Mouse (Mus musculus): ENCODE results near the gene Tbc1d22a. TPM values are rescaled to one million over a fixed set of nuclear protein-coding genes. Genes with fewer than 3 reads are reported as not detected.

The Tbc1d22a gene
- total and polyA plus RNA-seq, 2 experiments from 2014 or later = 9.7 to 31.4 TPM

GRCm38 (mm10) chr15:86297281-86297680, 83.0 kb downstream of the Tbc1d22a start:
- H3K27me3 ChIP-seq (ENCODE audit: control insufficient read depth, insufficient read depth, low read length) = no peaks in the 10 kb centered on the region
- H3K4me3 ChIP-seq (ENCODE audit: low read depth, low read length) = no peak overlapping the region
- H3K9me3 ChIP-seq (replicated peaks; ENCODE audit: control insufficient read depth, low read length) = no peaks in the 10 kb centered on the region
- no peaks in the 10 kb centered on the region for H3K4me1 ChIP-seq (ENCODE audit: control insufficient read depth, insufficient read depth)
- WGBS = 80% methylated on average over 1 of the region's 1 CpGs
- H3K4me2 ChIP-seq (ENCODE audit: low read depth, low read length) = no peak overlapping the region
- DNase-seq (ENCODE audit: low spot score) (no peak), ATAC-seq (ENCODE audit: insufficient read depth, low read depth) (no peak)
- peaks cover 7% of the 10 kb centered on the region; the same call in 1 of the 2 replicates for H3K36me3 ChIP-seq (replicated peaks; ENCODE audit: control insufficient read depth, insufficient read depth, low read length)
- no peak for TF ChIP-seq CTCF (IDR thresholded peaks at IDR 0.05; ENCODE audit: low read depth)
- TF ChIP-seq EP300 (IDR thresholded peaks at IDR 0.05; ENCODE audit: low read depth) = no peak
- H3K27ac ChIP-seq (ENCODE audit: low read depth) = no peak overlapping the region
- no peak overlapping the region for H3K9ac ChIP-seq (replicated peaks; ENCODE audit: low read depth, low read length)

DNA sequence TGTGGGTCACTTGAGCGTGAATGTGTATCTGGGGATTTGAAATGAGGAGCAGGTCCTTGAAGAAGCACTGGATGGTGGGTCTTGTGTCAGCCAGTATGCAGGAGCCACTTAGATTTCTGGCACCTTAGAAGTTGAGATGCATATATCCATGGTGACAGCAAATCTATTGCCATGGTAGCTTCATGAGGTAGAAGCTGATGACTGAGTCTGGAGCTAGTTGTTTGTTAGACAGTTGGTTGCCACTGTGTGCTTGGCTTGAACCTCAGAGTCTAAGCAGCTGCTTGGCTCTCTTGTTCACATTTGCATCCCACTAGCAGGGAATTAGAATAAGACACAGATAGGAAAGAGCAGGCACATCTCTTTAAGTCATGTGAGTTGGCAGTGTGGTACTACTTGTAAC, 89.6 kb downstream of the Tbc1d22a start:
- WGBS = 88% methylated on average over 1 of the region's 1 CpGs
- Histone ChIP-seq H3K9ac (replicated peaks; ENCODE audit: low read depth, low read length) (no peak overlapping the region), H3K4me2 (ENCODE audit: low read depth, low read length) (no peak overlapping the region), H3K4me1 (ENCODE audit: control insufficient read depth, insufficient read depth) (no peaks in the 10 kb centered on the region), H3K27ac (ENCODE audit: low read depth) (no peak overlapping the region), H3K9me3 (replicated peaks; ENCODE audit: control insufficient read depth, low read length) (no peaks in the 10 kb centered on the region), H3K4me3 (ENCODE audit: low read depth, low read length) (no peak overlapping the region), H3K36me3 (replicated peaks; ENCODE audit: control insufficient read depth, insufficient read depth, low read length) (peaks cover 7% of the 10 kb centered on the region; the same call in 1 of the 2 replicates), H3K27me3 (ENCODE audit: control insufficient read depth, insufficient read depth, low read length) (no peaks in the 10 kb centered on the region)
- TF ChIP-seq CTCF (IDR thresholded peaks at IDR 0.05; ENCODE audit: low read depth) (no peak), EP300 (IDR thresholded peaks at IDR 0.05; ENCODE audit: low read depth) (no peak)
- DNase-seq (ENCODE audit: low spot score) (no peak), ATAC-seq (ENCODE audit: insufficient read depth, low read depth) (no peak)

- ATAC-seq (ENCODE audit: insufficient read depth, low read depth) (no peak), DNase-seq (ENCODE audit: low spot score) (no peak)
- Histone ChIP-seq H3K27me3 (ENCODE audit: control insufficient read depth, insufficient read depth, low read length) (no peaks in the 10 kb centered on the region), H3K4me1 (ENCODE audit: control insufficient read depth, insufficient read depth) (no peaks in the 10 kb centered on the region), H3K27ac (ENCODE audit: low read depth) (no peak overlapping the region), H3K9ac (replicated peaks; ENCODE audit: low read depth, low read length) (no peak overlapping the region), H3K36me3 (replicated peaks; ENCODE audit: control insufficient read depth, insufficient read depth, low read length) (peaks cover 7% of the 10 kb centered on the region; the same call in 1 of the 2 replicates), H3K9me3 (replicated peaks; ENCODE audit: control insufficient read depth, low read length) (no peaks in the 10 kb centered on the region), H3K4me3 (ENCODE audit: low read depth, low read length) (no peak overlapping the region), H3K4me2 (ENCODE audit: low read depth, low read length) (no peak overlapping the region)
- whole genome bisulfite sequencing = 75% methylated on average over 3 of the region's 3 CpGs
- TF ChIP-seq EP300 (IDR thresholded peaks at IDR 0.05; ENCODE audit: low read depth) = no peak
- no peak for TF ChIP-seq CTCF (IDR thresholded peaks at IDR 0.05; ENCODE audit: low read depth)
Observed at GRCm38 (mm10) chr15:86304861-86305260, 90.6 kb downstream of the Tbc1d22a start.

DNA sequence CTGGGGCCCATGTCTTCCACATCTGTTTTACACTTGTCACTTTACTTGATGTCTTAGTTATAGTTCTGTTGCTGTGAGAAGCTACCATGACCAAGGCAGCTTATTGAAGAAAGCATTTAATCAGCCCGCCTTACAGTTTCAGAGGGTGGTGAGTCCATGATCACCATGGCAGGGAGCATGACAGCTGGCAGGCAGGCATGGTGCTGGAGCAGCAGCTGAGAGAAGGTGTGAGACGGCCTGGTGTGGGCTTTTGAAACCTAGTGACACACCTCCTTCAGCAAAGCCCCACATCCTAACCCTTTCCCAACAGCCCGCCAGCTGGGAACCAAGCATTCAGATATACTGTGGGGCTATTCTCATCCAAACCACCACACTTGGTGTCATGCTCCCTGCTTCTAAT, 91.0 kb downstream of the Tbc1d22a start:
- peaks cover 7% of the 10 kb centered on the region; the same call in 1 of the 2 replicates for H3K36me3 ChIP-seq (replicated peaks; ENCODE audit: control insufficient read depth, insufficient read depth, low read length)
- H3K4me2 ChIP-seq (ENCODE audit: low read depth, low read length) = no peak overlapping the region
- no peak overlapping the region for H3K27ac ChIP-seq (ENCODE audit: low read depth)
- no peaks in the 10 kb centered on the region for H3K27me3 ChIP-seq (ENCODE audit: control insufficient read depth, insufficient read depth, low read length)
- no peak overlapping the region for H3K4me3 ChIP-seq (ENCODE audit: low read depth, low read length)
- no peak overlapping the region for H3K9ac ChIP-seq (replicated peaks; ENCODE audit: low read depth, low read length)
- no peaks in the 10 kb centered on the region for H3K4me1 ChIP-seq (ENCODE audit: control insufficient read depth, insufficient read depth)
- ATAC-seq (ENCODE audit: insufficient read depth, low read depth) (no peak), DNase-seq (ENCODE audit: low spot score) (no peak)
- 72% methylated on average over 3 of the region's 3 CpGs for WGBS
- no peaks in the 10 kb centered on the region for H3K9me3 ChIP-seq (replicated peaks; ENCODE audit: control insufficient read depth, low read length)
- TF ChIP-seq CTCF (IDR thresholded peaks at IDR 0.05; ENCODE audit: low read depth) (no peak), EP300 (IDR thresholded peaks at IDR 0.05; ENCODE audit: low read depth) (no peak)

DNA sequence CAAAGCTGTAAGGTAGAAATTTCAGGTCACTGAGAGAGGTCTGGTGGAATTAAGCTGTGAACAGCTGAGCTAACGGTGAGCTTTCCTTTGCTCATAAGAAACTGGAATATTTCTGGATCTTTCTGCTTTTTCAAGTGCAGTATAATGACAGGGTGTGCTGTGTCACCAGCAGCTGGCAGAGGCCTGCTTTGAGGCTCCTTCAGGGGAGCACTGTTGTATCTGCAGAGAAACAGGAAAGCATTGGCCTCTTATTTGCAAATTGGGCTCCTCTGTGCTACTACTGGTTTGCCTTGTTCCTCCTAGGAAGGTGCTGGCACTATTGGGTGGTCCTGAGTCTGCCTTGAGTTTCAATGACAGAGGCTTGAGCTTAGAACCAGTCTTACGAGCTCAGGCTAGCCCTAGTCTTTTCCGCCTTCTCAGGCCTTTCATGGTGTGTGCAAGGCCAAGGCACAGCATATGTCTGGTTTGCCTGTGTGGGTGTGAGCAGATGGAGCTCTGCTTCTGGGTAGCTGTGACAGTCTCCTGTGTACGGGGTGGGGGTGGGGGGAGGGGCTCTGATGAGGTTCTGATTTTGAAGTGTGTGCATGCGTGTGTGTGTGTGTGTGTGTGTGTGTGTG, 95.1 kb downstream of the Tbc1d22a start:
- ATAC-seq (ENCODE audit: insufficient read depth, low read depth) = no peak
- 90% methylated on average over 5 of the region's 5 CpGs for whole genome bisulfite sequencing

More for the DNA sequence above, 95.1 kb downstream of the Tbc1d22a start:
- Histone ChIP-seq H3K27me3 (ENCODE audit: control insufficient read depth, insufficient read depth, low read length) (no peaks in the 10 kb centered on the region), H3K4me3 (ENCODE audit: low read depth, low read length) (no peak overlapping the region), H3K36me3 (replicated peaks; ENCODE audit: control insufficient read depth, insufficient read depth, low read length) (peaks cover 6% of the 10 kb centered on the region), H3K4me2 (ENCODE audit: low read depth, low read length) (no peak overlapping the region), H3K27ac (ENCODE audit: low read depth) (no peak overlapping the region), H3K9ac (replicated peaks; ENCODE audit: low read depth, low read length) (no peak overlapping the region), H3K9me3 (replicated peaks; ENCODE audit: control insufficient read depth, low read length) (no peaks in the 10 kb centered on the region), H3K4me1 (ENCODE audit: control insufficient read depth, insufficient read depth) (no peaks in the 10 kb centered on the region)
- DNase-seq (ENCODE audit: low spot score) = no peak
- no peak for TF ChIP-seq EP300 (IDR thresholded peaks at IDR 0.05; ENCODE audit: low read depth)
- TF ChIP-seq CTCF (IDR thresholded peaks at IDR 0.05; ENCODE audit: low read depth) = no peak

All from heart, postnatal 0 days (tissue).